Mouse (Mus musculus): ENCODE results near the gene Bnipl. TPM values are rescaled to one million over a fixed set of nuclear protein-coding genes. Genes with fewer than 3 reads are reported as not detected.
"Not testable (repeated sequence)": the region's sequence is repeated elsewhere in the genome, so short reads cannot be mapped to it uniquely, and the experiment has no call there.

Gene Bnipl
- polyA plus RNA-seq, 1 experiment: not detected

DNA sequence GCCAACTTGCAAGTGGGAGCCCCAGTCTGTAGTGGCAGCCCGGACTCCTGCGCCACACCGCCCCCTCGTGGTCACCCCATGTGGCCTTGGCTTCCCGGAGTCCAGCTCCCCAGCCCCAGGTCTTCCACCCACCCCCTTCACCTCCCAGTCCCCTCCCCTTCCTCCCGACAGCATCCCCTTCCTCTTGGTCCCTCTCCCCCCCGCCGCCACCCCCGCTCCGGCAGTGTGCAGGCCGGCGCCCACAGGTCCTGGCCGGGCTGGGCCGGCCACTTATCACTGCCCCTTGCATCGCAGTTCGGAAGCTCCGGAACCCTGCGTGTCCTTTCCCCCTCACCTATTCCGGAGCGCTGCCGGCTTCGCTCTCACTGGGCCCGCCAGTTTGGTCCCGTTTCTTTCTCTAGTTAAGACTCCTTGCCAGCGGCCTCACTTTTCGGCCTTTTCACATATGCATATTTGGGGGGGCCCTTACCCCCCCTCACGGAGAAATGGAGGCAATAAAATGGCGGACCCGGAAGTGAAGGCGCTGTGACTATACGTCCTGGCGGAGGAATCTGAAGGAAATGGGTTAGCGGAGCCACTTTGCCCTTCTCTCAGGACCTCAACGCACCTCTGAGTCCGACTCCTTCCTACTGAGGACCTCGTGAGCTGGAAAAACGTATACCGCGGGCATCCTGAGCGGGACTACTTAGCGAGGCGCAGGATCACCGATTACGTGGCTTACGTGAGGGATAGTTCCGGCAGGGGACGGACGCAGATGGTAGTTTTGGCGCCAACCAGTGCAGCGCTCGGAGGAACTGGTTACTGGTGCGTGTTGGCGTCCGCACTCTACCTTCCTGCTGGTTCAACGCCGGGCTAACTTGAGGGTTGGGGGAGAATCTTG is 33.5 kb downstream of the Bnipl start, which contains the start of gene Gabpb2:
Gene Gabpb2 (minus strand): TSS at position 662 of the 880 bp plus-strand sequence.
- Histone ChIP-seq H3K4me1 (ENCODE audit: control insufficient read depth, insufficient read depth, insufficient read length, low read length) (no peaks in the 10 kb centered on the region), H3K4me3 (ENCODE audit: insufficient read depth, low read depth, low read length) (peak within 1 kb of the TSS; percentile 86), H3K27ac (replicated peaks; ENCODE audit: low read depth, low read length) (peak within 1 kb of the TSS; percentile 99)

- peak overlapping the region; percentile 55 for H3K4me3 ChIP-seq (ENCODE audit: insufficient read depth, low read depth, low read length)
- no peaks in the 10 kb centered on the region for H3K4me1 ChIP-seq (ENCODE audit: control insufficient read depth, insufficient read depth, insufficient read length, low read length)
- 0 out of 2 replicates have a peak overlapping the region, but pooled peaks have one; percentile 10 for H3K27ac ChIP-seq (replicated peaks; ENCODE audit: low read depth, low read length)
Observed at GRCm38 (mm10) chr3:95216655-95217254, 34.2 kb downstream of the Bnipl start.

DNA sequence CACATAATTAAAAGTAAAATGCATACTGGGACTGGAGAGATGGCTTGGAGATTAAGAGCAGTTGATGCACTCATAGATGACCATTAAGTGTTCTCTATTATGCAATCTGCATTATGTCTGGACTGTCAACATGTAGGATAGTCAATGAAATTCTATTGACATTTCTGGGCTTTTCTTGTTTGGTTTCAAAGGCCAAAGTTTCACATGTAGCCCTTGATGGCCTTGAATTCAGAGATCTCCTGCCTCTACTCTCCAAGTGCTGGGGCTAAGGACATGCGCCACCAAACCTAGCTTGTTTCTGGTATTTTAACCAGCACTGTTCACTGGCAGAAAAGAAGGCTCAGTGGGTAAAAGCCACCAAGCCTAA is 37.4 kb downstream of the Bnipl start:
- Histone ChIP-seq H3K27ac (replicated peaks; ENCODE audit: low read depth, low read length) (no peak overlapping the region), H3K4me1 (ENCODE audit: control insufficient read depth, insufficient read depth, insufficient read length, low read length) (no peaks in the 10 kb centered on the region), H3K4me3 (ENCODE audit: insufficient read depth, low read depth, low read length) (no peak overlapping the region)

DNA sequence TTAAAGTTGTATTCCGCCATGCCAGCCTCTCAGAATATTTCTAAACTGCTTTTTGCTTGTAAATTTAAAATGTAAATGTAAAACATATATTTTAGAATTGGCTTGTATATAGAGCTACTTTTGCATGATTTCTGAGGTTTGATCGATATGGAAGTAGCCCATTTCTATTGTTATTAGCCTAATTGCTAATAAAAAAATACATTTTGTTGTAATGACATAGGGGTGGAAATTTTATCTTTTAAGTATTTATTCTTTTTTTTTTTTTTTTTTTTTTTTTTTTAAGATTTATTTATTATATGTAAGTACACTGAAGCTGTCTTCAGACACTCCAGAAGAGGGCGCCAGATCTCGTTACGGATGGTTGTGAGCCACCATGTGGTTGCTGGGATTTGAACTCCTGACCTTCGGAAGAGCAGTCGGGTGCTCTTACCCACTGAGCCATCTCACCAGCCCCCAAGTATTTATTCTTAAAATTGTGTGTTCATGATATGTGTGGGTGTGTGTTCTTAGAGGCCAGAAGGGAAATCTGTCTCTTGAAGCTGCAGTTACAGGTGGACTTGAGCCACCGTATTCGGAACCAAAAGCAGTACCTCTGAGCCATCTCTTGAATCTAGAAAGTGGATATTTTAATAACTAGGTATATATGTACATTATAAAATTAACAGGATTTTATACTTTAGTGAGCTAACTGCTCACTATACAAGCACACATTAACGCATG is 37.9 kb downstream of the Bnipl start:
- not testable (repeated sequence) for H3K4me3 ChIP-seq (ENCODE audit: insufficient read depth, low read depth, low read length); H3K27ac ChIP-seq (replicated peaks; ENCODE audit: low read depth, low read length); H3K4me1 ChIP-seq (ENCODE audit: control insufficient read depth, insufficient read depth, insufficient read length, low read length)

GRCm38 (mm10) chr3:95210585-95210984 is 40.4 kb downstream of the Bnipl start:
- Histone ChIP-seq H3K4me3 (ENCODE audit: insufficient read depth, low read depth, low read length) (no peak overlapping the region), H3K4me1 (ENCODE audit: control insufficient read depth, insufficient read depth, insufficient read length, low read length) (no peaks in the 10 kb centered on the region), H3K27ac (replicated peaks; ENCODE audit: low read depth, low read length) (no peak overlapping the region)

DNA sequence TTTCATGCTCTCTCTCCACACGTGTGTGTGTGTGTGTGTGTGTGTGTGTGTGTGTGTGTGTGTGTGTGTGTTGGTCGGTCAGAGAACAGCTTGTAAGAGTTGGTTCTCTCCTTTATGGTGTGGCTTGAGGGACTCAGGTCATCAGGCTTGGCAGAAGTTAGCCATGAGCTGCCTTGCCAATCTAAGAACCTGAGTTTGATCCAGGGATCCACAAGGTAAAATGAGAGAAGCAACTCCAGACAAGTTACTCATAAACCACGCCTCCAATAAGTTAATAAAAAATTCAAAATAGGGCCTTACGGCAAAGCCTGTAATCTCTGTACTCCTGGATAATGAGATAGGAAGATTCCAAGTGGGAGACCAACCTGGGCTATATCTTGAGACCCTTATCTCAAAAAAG is 42.7 kb downstream of the Bnipl start:
- H3K27ac ChIP-seq (replicated peaks; ENCODE audit: low read depth, low read length): no peak overlapping the region
- H3K4me1 ChIP-seq (ENCODE audit: control insufficient read depth, insufficient read depth, insufficient read length, low read length): no peaks in the 10 kb centered on the region

DNA sequence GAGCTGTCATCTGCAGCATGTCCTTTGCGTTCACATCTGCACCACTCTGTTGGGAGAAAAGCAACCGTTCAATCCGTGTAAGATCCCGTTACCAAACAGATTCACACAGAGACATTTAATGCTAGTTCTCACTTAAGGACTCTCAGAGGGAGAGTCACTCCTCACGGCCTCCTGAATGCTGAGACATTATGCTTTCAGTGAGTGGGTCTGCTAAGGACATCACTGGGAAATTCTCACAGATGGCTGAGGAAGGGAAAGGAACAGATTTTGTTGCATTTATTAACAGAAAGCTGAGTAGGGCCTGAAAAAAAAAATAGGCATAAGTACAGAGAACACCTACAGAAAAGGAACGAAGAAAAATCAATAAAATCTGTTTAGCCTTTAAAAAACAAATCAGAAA is 47.1 kb downstream of the Bnipl start:
- H3K27ac ChIP-seq (replicated peaks; ENCODE audit: low read depth, low read length): no peak overlapping the region
- H3K4me1 ChIP-seq (ENCODE audit: control insufficient read depth, insufficient read depth, insufficient read length, low read length): no peaks in the 10 kb centered on the region
- no peak overlapping the region for H3K4me3 ChIP-seq (ENCODE audit: insufficient read depth, low read depth, low read length)

More for the DNA sequence above, 42.7 kb downstream of the Bnipl start:
- H3K4me3 ChIP-seq (ENCODE audit: insufficient read depth, low read depth, low read length): no peak overlapping the region

DNA sequence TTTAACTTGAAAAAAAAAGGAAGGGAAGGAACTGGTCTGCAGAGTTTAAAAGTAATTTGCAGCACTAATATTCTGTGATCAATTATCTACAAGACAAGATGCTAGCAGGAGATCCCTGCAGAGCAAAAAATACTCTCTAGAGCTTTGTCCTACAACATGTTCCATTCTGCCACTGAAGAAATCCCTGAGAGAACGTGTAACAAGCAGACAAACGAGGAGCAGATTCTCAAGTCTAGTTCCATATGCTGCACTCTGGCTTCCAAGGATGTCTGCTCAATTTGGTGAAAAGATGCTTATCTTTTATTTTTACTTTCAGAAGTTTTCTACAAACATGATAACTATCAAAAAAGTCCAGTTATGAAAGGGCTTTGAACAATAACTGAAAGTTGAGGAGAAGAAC is 50.4 kb downstream of the Bnipl start:
- Histone ChIP-seq H3K4me1 (ENCODE audit: control insufficient read depth, insufficient read depth, insufficient read length, low read length) (no peaks in the 10 kb centered on the region), H3K27ac (replicated peaks; ENCODE audit: low read depth, low read length) (no peak overlapping the region), H3K4me3 (ENCODE audit: insufficient read depth, low read depth, low read length) (no peak overlapping the region)

GRCm38 (mm10) chr3:95200132-95200531 is 50.9 kb downstream of the Bnipl start:
- Histone ChIP-seq H3K4me1 (ENCODE audit: control insufficient read depth, insufficient read depth, insufficient read length, low read length) (no peaks in the 10 kb centered on the region), H3K4me3 (ENCODE audit: insufficient read depth, low read depth, low read length) (no peak overlapping the region), H3K27ac (replicated peaks; ENCODE audit: low read depth, low read length) (no peak overlapping the region)

GRCm38 (mm10) chr3:95199101-95199500 is 51.9 kb downstream of the Bnipl start:
- H3K4me3 ChIP-seq (ENCODE audit: insufficient read depth, low read depth, low read length): no peak overlapping the region
- no peak overlapping the region for H3K27ac ChIP-seq (replicated peaks; ENCODE audit: low read depth, low read length)
- no peaks in the 10 kb centered on the region for H3K4me1 ChIP-seq (ENCODE audit: control insufficient read depth, insufficient read depth, insufficient read length, low read length)

DNA sequence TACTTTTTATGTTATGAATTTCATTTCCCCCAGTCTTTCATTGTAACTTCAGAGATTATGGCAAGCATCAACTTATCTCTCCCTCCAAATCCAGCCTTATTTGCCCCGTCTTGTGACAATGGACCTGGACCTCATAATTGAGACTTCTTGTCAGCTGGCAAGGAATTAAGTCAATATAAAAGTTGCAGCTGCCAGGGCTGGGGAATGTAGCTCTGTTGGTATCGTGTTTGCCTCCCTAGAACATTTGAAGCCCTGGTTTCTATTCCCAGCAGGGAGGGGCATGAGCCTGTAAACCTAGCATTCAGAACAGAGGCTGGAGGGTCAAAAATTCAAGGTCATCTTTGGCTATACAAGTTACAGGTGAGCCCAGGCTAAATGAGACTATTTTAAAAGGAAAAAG is 55.2 kb downstream of the Bnipl start:
- Histone ChIP-seq H3K4me3 (ENCODE audit: insufficient read depth, low read depth, low read length) (no peak overlapping the region), H3K4me1 (ENCODE audit: control insufficient read depth, insufficient read depth, insufficient read length, low read length) (no peaks in the 10 kb centered on the region), H3K27ac (replicated peaks; ENCODE audit: low read depth, low read length) (no peak overlapping the region)

DNA sequence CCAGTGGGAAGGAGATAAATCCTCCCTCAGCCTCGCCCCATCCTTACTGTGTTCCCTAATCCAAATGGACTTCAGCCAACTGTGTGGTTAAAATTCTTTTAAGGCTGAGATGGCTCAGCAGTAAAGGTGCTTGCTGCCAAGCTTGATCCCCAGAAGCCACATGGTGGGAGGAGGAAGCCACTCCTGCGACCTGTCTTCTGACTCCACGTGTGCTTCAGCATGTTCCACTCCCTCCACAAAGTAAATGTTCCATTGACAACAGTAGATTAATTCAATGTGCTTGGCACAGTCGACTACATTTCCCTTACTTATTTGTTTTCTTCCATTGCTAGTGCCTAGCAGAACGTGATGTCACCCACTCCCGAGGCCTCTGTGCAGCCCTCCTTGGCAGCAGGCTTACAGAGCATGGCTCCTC is 56.3 kb downstream of the Bnipl start:
- Histone ChIP-seq H3K4me1 (ENCODE audit: control insufficient read depth, insufficient read depth, insufficient read length, low read length) (no peaks in the 10 kb centered on the region), H3K4me3 (ENCODE audit: insufficient read depth, low read depth, low read length) (no peak overlapping the region), H3K27ac (replicated peaks; ENCODE audit: low read depth, low read length) (no peak overlapping the region)
